Comparison of ENCODE assay signal across 8 mouse cellular contexts in genomic region chr7:25619722-25619991, GRCm38 (mm10). TPM values are rescaled to one million over a fixed set of nuclear protein-coding genes. Genes with fewer than 3 reads are reported as not detected.
A peak's percentile ranks its signal among the peaks of the same experiment; 100 is the strongest.
DNase-seq lines count a peak whose midpoint lies in the region; ATAC-seq lines count a peak whose summit lies in the region.

No protein-coding gene starts in this region.

- peaks cover 9% of the 10 kb centered on the region for H3K4me1 ChIP-seq in heart, embryonic 11.5 days (ENCODE audit: control insufficient read depth, insufficient read depth, low read length)
- H3K4me1 ChIP-seq in liver, embryonic 12.5 days = peaks cover 27% of the 10 kb centered on the region

- 14% methylated on average over 5 of the region's 5 CpGs for WGBS in heart, embryonic 11.5 days (ENCODE audit: insufficient replicate concordance)
- WGBS in liver, embryonic 12.5 days (ENCODE audit: insufficient replicate concordance) = 20% methylated on average over 5 of the region's 5 CpGs

- no peaks in the 10 kb centered on the region for H3K36me3 ChIP-seq in heart, embryonic 11.5 days (ENCODE audit: control insufficient read depth, insufficient read depth, low read length)
- H3K36me3 ChIP-seq in liver, embryonic 12.5 days = peaks cover 27% of the 10 kb centered on the region

- peak overlapping the region; percentile 73 for H3K4me2 ChIP-seq in heart, embryonic 11.5 days
- H3K4me2 ChIP-seq in liver, embryonic 12.5 days = peak overlapping the region; percentile 87

- no peak for DNase-seq in heart, adult 9 months (ENCODE audit: low spot score in 2 of 2)
- DNase-seq in thymus, postnatal 14 days = peak; percentile 15
- no peak for DNase-seq in thymus, postnatal 10 days (ENCODE audit: low spot score in 2 of 2)
- no peak for DNase-seq in layer of hippocampus, adult 8-10 months (ENCODE audit: low spot score in 2 of 2)

- no peaks in the 10 kb centered on the region for H3K27me3 ChIP-seq in heart, embryonic 11.5 days (ENCODE audit: control insufficient read depth, insufficient read depth, low read length)
- H3K27me3 ChIP-seq in liver, embryonic 12.5 days (replicated peaks) = no peaks in the 10 kb centered on the region; the same call in 1 of the 2 replicates

- no peaks in the 10 kb centered on the region for H3K9me3 ChIP-seq in heart, embryonic 11.5 days (replicated peaks; ENCODE audit: control insufficient read depth, low read length)
- H3K9me3 ChIP-seq in liver, embryonic 12.5 days (replicated peaks) = no peaks in the 10 kb centered on the region

- H3K4me3 ChIP-seq in heart, embryonic 11.5 days (ENCODE audit: low read depth, low read length) = peak overlapping the region; percentile 80
- H3K4me3 ChIP-seq in liver, embryonic 12.5 days = peak overlapping the region; percentile 73

- H3K27ac ChIP-seq in heart, embryonic 11.5 days (ENCODE audit: low read depth, low read length) = no peak overlapping the region
- 0 out of 2 replicates have a peak overlapping the region, but pooled peaks have one; percentile 56 for H3K27ac ChIP-seq in liver, embryonic 12.5 days

- H3K9ac ChIP-seq in heart, embryonic 11.5 days (ENCODE audit: low read depth, low read length) = peak overlapping the region; percentile 85
- H3K9ac ChIP-seq in liver, embryonic 12.5 days = peak overlapping the region; percentile 66

- no peak for ATAC-seq in heart, embryonic 11.5 days (replicated peaks; ENCODE audit: insufficient number of reproducible peaks, low FRiP score, low TSS enrichment)
- no peak for ATAC-seq in liver, embryonic 12.5 days
- no peak for ATAC-seq in monocyte, adult 5-6 weeks (replicated peaks; ENCODE audit: insufficient number of reproducible peaks, low FRiP score, low TSS enrichment, poor library complexity, severe bottlenecking)
- ATAC-seq in frontal cortex, adult (ENCODE audit: low TSS enrichment) = no peak

RNA-seq across cellular contexts. Expression of gene Dmac2, which starts 0.4 kb away (rescaled TPM):
- 52.3 and 60.3 TPM in 2 replicates for polyA plus RNA-seq in heart, embryonic 11.5 days (2014; fragmentation: Nextera tagmentation; extraction: Ambion mirVana)
- polyA plus RNA-seq in liver, embryonic 12.5 days (2016; fragmentation: Nextera tagmentation; extraction: Ambion mirVana) = 12.4 and 15.9 TPM in 2 replicates
- total RNA-seq in monocyte, adult 5-6 weeks (2017) = 37.9 to 60.2 TPM (median 48.5 TPM) in 3 replicates
- total RNA-seq in layer of hippocampus, adult 8-10 months (2022) = 10 to 100 TPM; 49.8 to 61.0 (median 52.2) TPM

RNA-seq across cellular contexts. Expression of gene Erich4, which starts 4.0 kb away (rescaled TPM):
- polyA plus RNA-seq in heart, embryonic 11.5 days (2014; fragmentation: Nextera tagmentation; extraction: Ambion mirVana) = not detected in 2 replicates
- 0.13 and 0.14 TPM in 2 replicates for polyA plus RNA-seq in liver, embryonic 12.5 days (2016; fragmentation: Nextera tagmentation; extraction: Ambion mirVana)
- not detected in 3 replicates for total RNA-seq in monocyte, adult 5-6 weeks (2017)
- not detected for total RNA-seq in layer of hippocampus, adult 8-10 months (2022)

RNA-seq across cellular contexts. Expression of gene B3gnt8, which starts 6.8 kb away (rescaled TPM):
- polyA plus RNA-seq in heart, embryonic 11.5 days (2014; fragmentation: Nextera tagmentation; extraction: Ambion mirVana) = 2.5 and 4.0 TPM in 2 replicates
- 2.6 and 2.9 TPM in 2 replicates for polyA plus RNA-seq in liver, embryonic 12.5 days (2016; fragmentation: Nextera tagmentation; extraction: Ambion mirVana)
- total RNA-seq in monocyte, adult 5-6 weeks (2017) = 3.4 to 9.2 TPM (median 5.4 TPM) in 3 replicates
- total RNA-seq in layer of hippocampus, adult 8-10 months (2022) = 1 to 10 TPM in 3 of 4 experiments, under 1 TPM in 1; 0.66 to 2.0 (median 1.7) TPM

RNA-seq across cellular contexts. Expression of gene Bckdha, which starts 39.1 kb away (rescaled TPM):
- polyA plus RNA-seq in heart, embryonic 11.5 days (2014; fragmentation: Nextera tagmentation; extraction: Ambion mirVana) = 41.4 and 45.7 TPM in 2 replicates
- 21.0 and 21.7 TPM in 2 replicates for polyA plus RNA-seq in liver, embryonic 12.5 days (2016; fragmentation: Nextera tagmentation; extraction: Ambion mirVana)
- 21.4 to 28.0 TPM (median 26.7 TPM) in 3 replicates for total RNA-seq in monocyte, adult 5-6 weeks (2017)
- total RNA-seq in layer of hippocampus, adult 8-10 months (2022) = 10 to 100 TPM; 34.4 to 42.3 (median 39.3) TPM

RNA-seq across cellular contexts. Expression of gene Exosc5, which starts 39.3 kb away (rescaled TPM):
- 40.4 and 44.8 TPM in 2 replicates for polyA plus RNA-seq in heart, embryonic 11.5 days (2014; fragmentation: Nextera tagmentation; extraction: Ambion mirVana)
- 80.4 and 82.2 TPM in 2 replicates for polyA plus RNA-seq in liver, embryonic 12.5 days (2016; fragmentation: Nextera tagmentation; extraction: Ambion mirVana)
- 20.9 to 26.6 TPM (median 23.0 TPM) in 3 replicates for total RNA-seq in monocyte, adult 5-6 weeks (2017)
- 10 to 100 TPM; 23.1 to 32.2 (median 27.5) TPM for total RNA-seq in layer of hippocampus, adult 8-10 months (2022)
